Mouse (Mus musculus) adrenal gland (tissue): ENCODE data around the gene Mroh3.

Experiments
- intact Hi-C: fragments of 180-260 bp; cut with DNase I; formaldehyde crosslinking; loops from one replicate; pipeline ENCODE4 v1.15.1; 2025

The Mroh3 gene

GRCm38 (mm10) chr1:136228328-136229039 lies 15.9 kb upstream of the Mroh3 start:
- intact Hi-C loops: no loop called here

- intact Hi-C loops: no loop called here
These were observed 15.2 kb upstream of the Mroh3 start for GRCm38 (mm10) chr1:136227870-136228269.

- intact Hi-C loops: no loop called here
These were observed 14.0 kb upstream of the Mroh3 start for GRCm38 (mm10) chr1:136226626-136227025.

- intact Hi-C loops: no loop called here
These were observed 13.2 kb upstream of the Mroh3 start for GRCm38 (mm10) chr1:136225846-136226245.

- intact Hi-C loops: no loop called here
These were observed 11.2 kb upstream of the Mroh3 start for GRCm38 (mm10) chr1:136223758-136224342.

- intact Hi-C loops: no loop called here
These were observed 9.8 kb upstream of the Mroh3 start for GRCm38 (mm10) chr1:136222386-136222785.

- intact Hi-C loops: no loop called here
These were observed 7.6 kb upstream of the Mroh3 start for GRCm38 (mm10) chr1:136220037-136220871.

- intact Hi-C loops: no loop called here
These were observed 1.7 kb upstream of the Mroh3 start for GRCm38 (mm10) chr1:136214304-136214703.

GRCm38 (mm10) chr1:136190033-136190432 lies 22.6 kb downstream of the Mroh3 start:
- intact Hi-C loops: no loop called here

GRCm38 (mm10) chr1:136179511-136180001 lies 33.1 kb downstream of the Mroh3 start:
- intact Hi-C loops: loop anchor here (5.0 kb wide), 1 partner anchor 338 kb away; no protein-coding TSS in a partner anchor

- intact Hi-C loops: loop anchor here (5.0 kb wide), 1 partner anchor 339 kb away; no protein-coding TSS in a partner anchor
These were observed 33.9 kb downstream of the Mroh3 start for GRCm38 (mm10) chr1:136178741-136179140.

- intact Hi-C loops: loop anchor here (5.0 kb wide), 1 partner anchor 340 kb away; no protein-coding TSS in a partner anchor
These were observed 35.5 kb downstream of the Mroh3 start for GRCm38 (mm10) chr1:136177085-136177484.

GRCm38 (mm10) chr1:136175183-136175582 lies 37.4 kb downstream of the Mroh3 start:
- intact Hi-C loops: loop anchor here (2.0 to 5.0 kb wide), 2 partner anchors 60 to 342 kb away; no protein-coding TSS in a partner anchor

GRCm38 (mm10) chr1:136174101-136174606 lies 38.5 kb downstream of the Mroh3 start:
- intact Hi-C loops: loop anchor here (2.0 to 5.0 kb wide), 3 partner anchors 59 to 283 kb away; no protein-coding TSS in a partner anchor

GRCm38 (mm10) chr1:136172696-136173095 lies 39.9 kb downstream of the Mroh3 start:
- intact Hi-C loops: loop anchor here (5.0 kb wide), 2 partner anchors 110 to 285 kb away; no protein-coding TSS in a partner anchor

- intact Hi-C loops: loop anchor here (5.0 kb wide), 2 partner anchors 108 to 287 kb away; no protein-coding TSS in a partner anchor
These were observed 42.5 kb downstream of the Mroh3 start for GRCm38 (mm10) chr1:136170109-136170508.

- intact Hi-C loops: loop anchor here (2.0 kb wide), 1 partner anchor 51 kb away; no protein-coding TSS in a partner anchor
These were observed 45.0 kb downstream of the Mroh3 start for GRCm38 (mm10) chr1:136167657-136168056.

- intact Hi-C loops: no loop called here
These were observed 47.2 kb downstream of the Mroh3 start for GRCm38 (mm10) chr1:136165436-136165835.

GRCm38 (mm10) chr1:136161333-136161921 lies 51.2 kb downstream of the Mroh3 start:
- intact Hi-C loops: no loop called here

- intact Hi-C loops: no loop called here
These were observed 51.7 kb downstream of the Mroh3 start for GRCm38 (mm10) chr1:136160930-136161329.

GRCm38 (mm10) chr1:136160297-136160696 lies 52.3 kb downstream of the Mroh3 start:
- intact Hi-C loops: no loop called here
